Mouse (Mus musculus) liver, embryonic 16.5 days (tissue): ENCODE data around the gene Otud7a. TPM values are rescaled to one million over a fixed set of nuclear protein-coding genes. Genes with fewer than 3 reads are reported as not detected.
A peak's percentile ranks its signal among the peaks of the same experiment; 100 is the strongest.

ENCODE experiments used
- ATAC-seq: fragments of 200-750 bp; cut with Nextera tagmentation; 2 replicates; pipeline ENCODE4 v1.8.0; 2017; ENCODE audit warnings: low read depth, mild to moderate bottlenecking, moderate number of reproducible peaks, moderate library complexity
- H3K27ac ChIP-seq: fragments of 300-500 bp; sonication (generic); 2 replicates; pipeline ENCODE4 v1.5.1; 2014; ENCODE audit warnings: mild to moderate bottlenecking, low read length
- H3K27me3 ChIP-seq: fragments of 300-500 bp; sonication (generic); 2 replicates; pipeline ENCODE4 v1.6.1; 2014; ENCODE audit warnings: low read depth, low read length, mixed read lengths; ENCODE audit not compliant: control insufficient read depth, insufficient read depth
- H3K36me3 ChIP-seq: fragments of 300-500 bp; sonication (generic); 2 replicates; pipeline ENCODE4 v1.6.1; 2014; ENCODE audit warnings: mild to moderate bottlenecking; ENCODE audit not compliant: control insufficient read depth, insufficient read depth
- H3K4me1 ChIP-seq: fragments of 300-500 bp; sonication (generic); 2 replicates; pipeline ENCODE4 v1.6.1; 2014; ENCODE audit warnings: low read depth, low read length, mixed read lengths; ENCODE audit not compliant: control insufficient read depth
- H3K4me2 ChIP-seq: fragments of 300-500 bp; sonication (generic); 2 replicates; pipeline ENCODE4 v1.6.1; 2014; ENCODE audit warnings: low read depth, low read length, mixed read lengths
- H3K4me3 ChIP-seq: fragments of 300-500 bp; sonication (generic); 2 replicates; pipeline ENCODE4 v1.5.1; 2014; ENCODE audit warnings: low read depth, mild to moderate bottlenecking, low read length
- H3K9ac ChIP-seq: fragments of 300-500 bp; sonication (generic); 2 replicates; pipeline ENCODE4 v1.6.1; 2014; ENCODE audit warnings: low read depth, low read length
- H3K9me3 ChIP-seq: fragments of 300-500 bp; sonication (generic); replicated peaks from 2 replicates; pipeline ENCODE4 v1.6.1; 2016; ENCODE audit warnings: low read length; ENCODE audit not compliant: control insufficient read depth
- WGBS: fragments of 180-500 bp; shearing (Covaris S2); extraction: QIAGEN DNeasy Blood & Tissue Kit; methylation state at CpG from one replicate; pipeline ENCODE4 v1.1.7; 2014; ENCODE audit not compliant: insufficient replicate concordance; 5-methylcytosine and 5-hydroxymethylcytosine counted together
- polyA plus RNA-seq: library from polyadenylated mRNA; unstranded; fragments of >200 nt; fragmentation: Nextera tagmentation; extraction: Ambion mirVana; gene quantifications from 2 replicates; pipeline ENCODE4 v1.2.1, GENCODE M21; 2015

Otud7a gene
- polyA plus RNA-seq: not detected in 2 replicates

GRCm38 (mm10) chr7:63444484-63445345, at the start of gene Otud7a:
Gene Otud7a, plus strand, starts transcription at chr7:63444751.
- peak; percentile 39; the same call in 1 of the 2 replicates for ATAC-seq
- H3K27me3 ChIP-seq: peaks cover 23% of the 10 kb centered on the region
- no peaks in the 10 kb centered on the region for H3K9me3 ChIP-seq
- 1% methylated on average over 110 of the region's 123 CpGs for WGBS
- H3K4me2 ChIP-seq: peak within 1 kb of the TSS; percentile 58
- no peak within 1 kb of the TSS for H3K9ac ChIP-seq
- H3K4me1 ChIP-seq: no peaks in the 10 kb centered on the region
- peak within 1 kb of the TSS; percentile 52 for H3K4me3 ChIP-seq
- no peaks in the 10 kb centered on the region for H3K36me3 ChIP-seq
- H3K27ac ChIP-seq: no peak within 1 kb of the TSS

DNA sequence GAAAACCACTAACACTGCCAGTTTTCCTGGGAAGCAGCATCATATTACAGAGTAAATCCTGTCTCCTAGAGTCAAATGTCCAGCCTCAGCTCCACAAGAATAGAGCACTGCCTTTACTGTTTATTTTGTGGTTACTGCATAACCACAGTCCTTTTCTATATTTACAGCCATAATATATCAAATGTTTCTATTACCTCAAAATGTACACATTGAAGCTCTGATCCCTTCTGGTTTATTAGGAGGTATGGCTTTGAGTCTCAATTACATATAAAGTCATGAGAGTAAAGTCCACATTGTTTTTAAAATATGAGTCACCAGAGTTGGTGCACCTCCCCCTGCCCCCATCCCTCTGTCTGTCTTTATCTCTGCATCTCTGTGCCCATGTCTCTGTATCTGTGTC, 38.6 kb upstream of the Otud7a start:
- Histone ChIP-seq H3K4me2 (no peak overlapping the region), H3K27me3 (no peaks in the 10 kb centered on the region), H3K9ac (no peak overlapping the region), H3K9me3 (no peaks in the 10 kb centered on the region), H3K4me1 (no peaks in the 10 kb centered on the region), H3K27ac (no peak overlapping the region), H3K4me3 (no peak overlapping the region), H3K36me3 (no peaks in the 10 kb centered on the region)
- no peak for ATAC-seq

DNA sequence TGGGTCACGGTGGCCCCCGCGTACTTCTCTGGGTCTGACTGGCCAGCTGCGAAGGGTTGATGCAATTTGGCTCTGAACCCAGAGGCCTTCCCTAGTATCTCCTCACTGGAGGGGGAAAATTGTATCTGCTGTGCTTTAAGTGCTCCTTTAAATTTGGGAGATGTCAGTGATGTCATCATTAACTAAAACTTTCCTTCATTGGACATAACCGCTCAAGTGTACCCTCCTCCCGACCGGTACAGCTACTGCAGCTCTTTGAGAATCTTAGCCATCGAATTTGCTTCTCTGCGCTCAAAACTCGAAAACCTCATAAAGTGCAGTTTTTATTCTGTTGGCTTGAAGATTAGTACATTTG, 772 bp downstream of the Otud7a start:
- no peaks in the 10 kb centered on the region for H3K4me1 ChIP-seq
- peak overlapping the region; percentile 52 for H3K4me3 ChIP-seq
- WGBS: 19% methylated on average over 10 of the region's 10 CpGs
- no peak overlapping the region for H3K4me2 ChIP-seq
- H3K9me3 ChIP-seq: no peaks in the 10 kb centered on the region; the same call in 1 of the 2 replicates
- H3K27ac ChIP-seq: no peak overlapping the region
- H3K27me3 ChIP-seq: peaks cover 23% of the 10 kb centered on the region
- no peak for ATAC-seq
- no peaks in the 10 kb centered on the region for H3K36me3 ChIP-seq
- no peak overlapping the region for H3K9ac ChIP-seq

- no peak overlapping the region for H3K4me3 ChIP-seq
- H3K27me3 ChIP-seq: peaks cover 23% of the 10 kb centered on the region
- no peaks in the 10 kb centered on the region for H3K4me1 ChIP-seq
- no peaks in the 10 kb centered on the region for H3K36me3 ChIP-seq
- H3K9me3 ChIP-seq: no peaks in the 10 kb centered on the region; the same call in 1 of the 2 replicates
- H3K27ac ChIP-seq: no peak overlapping the region
- H3K9ac ChIP-seq: no peak overlapping the region
- no peak for ATAC-seq
- no peak overlapping the region for H3K4me2 ChIP-seq
- 8% methylated on average over 1 of the region's 1 CpGs for whole genome bisulfite sequencing
Observed at GRCm38 (mm10) chr7:63446951-63447350, 2.4 kb downstream of the Otud7a start.

DNA sequence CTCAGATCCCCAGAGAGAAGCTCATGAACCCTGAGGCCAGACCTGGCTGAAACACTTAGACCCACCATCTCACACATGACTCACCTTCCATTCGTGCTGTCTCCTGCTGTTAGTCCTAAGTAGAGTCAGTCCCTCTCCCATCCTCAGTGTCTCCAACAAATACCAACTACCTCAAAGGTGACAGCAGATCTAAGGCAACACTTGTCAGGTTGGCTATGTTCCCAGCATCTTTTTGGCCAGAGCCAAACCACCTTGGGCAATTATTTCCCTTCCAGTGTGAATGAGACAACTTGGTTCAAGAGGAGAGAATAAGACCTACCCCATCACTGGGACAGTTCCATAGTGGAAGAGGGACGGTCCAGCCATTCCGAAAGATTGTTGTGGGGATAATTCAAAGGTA, 10.7 kb downstream of the Otud7a start:
- Histone ChIP-seq H3K9me3 (no peaks in the 10 kb centered on the region; the same call in 1 of the 2 replicates), H3K4me3 (no peak overlapping the region), H3K27ac (no peak overlapping the region), H3K9ac (no peak overlapping the region), H3K4me2 (no peak overlapping the region), H3K27me3 (no peaks in the 10 kb centered on the region), H3K36me3 (no peaks in the 10 kb centered on the region), H3K4me1 (no peaks in the 10 kb centered on the region)
- WGBS: 54% methylated on average over 3 of the region's 3 CpGs
- no peak for ATAC-seq

DNA sequence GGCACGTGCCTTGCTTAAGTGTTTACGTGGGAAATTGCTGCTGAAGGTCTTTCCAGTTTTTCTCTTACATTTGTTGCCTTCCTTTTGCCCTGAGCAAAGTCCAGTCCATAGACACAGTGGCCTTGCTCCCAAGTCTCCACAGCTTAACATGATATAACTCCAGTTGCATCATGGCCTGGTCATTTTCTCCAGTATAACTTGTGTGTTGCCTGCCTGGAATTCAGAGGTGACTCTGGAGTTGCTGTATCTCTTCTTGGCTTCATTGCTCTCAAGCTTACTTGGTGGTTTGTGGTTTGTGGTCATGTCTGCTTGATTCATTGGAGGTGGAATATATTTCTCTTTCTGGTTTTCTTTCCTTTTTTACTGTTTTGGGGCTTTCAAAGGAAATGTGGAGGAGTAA, 17.7 kb downstream of the Otud7a start:
- H3K36me3 ChIP-seq: no peaks in the 10 kb centered on the region
- no peaks in the 10 kb centered on the region for H3K4me1 ChIP-seq
- WGBS: 36% methylated on average over 2 of the region's 2 CpGs
- no peak overlapping the region for H3K9ac ChIP-seq
- no peak overlapping the region for H3K4me2 ChIP-seq
- no peak overlapping the region for H3K27ac ChIP-seq
- ATAC-seq: no peak
- H3K9me3 ChIP-seq: no peaks in the 10 kb centered on the region
- no peak overlapping the region for H3K4me3 ChIP-seq
- H3K27me3 ChIP-seq: no peaks in the 10 kb centered on the region

- ATAC-seq: no peak
- Histone ChIP-seq H3K4me2 (no peak overlapping the region), H3K4me3 (no peak overlapping the region), H3K9me3 (no peaks in the 10 kb centered on the region), H3K9ac (no peak overlapping the region), H3K4me1 (no peaks in the 10 kb centered on the region), H3K36me3 (no peaks in the 10 kb centered on the region), H3K27me3 (no peaks in the 10 kb centered on the region), H3K27ac (no peak overlapping the region)
- WGBS: 50% methylated on average over 2 of the region's 2 CpGs
Observed at GRCm38 (mm10) chr7:63462684-63463083, 18.1 kb downstream of the Otud7a start.

DNA sequence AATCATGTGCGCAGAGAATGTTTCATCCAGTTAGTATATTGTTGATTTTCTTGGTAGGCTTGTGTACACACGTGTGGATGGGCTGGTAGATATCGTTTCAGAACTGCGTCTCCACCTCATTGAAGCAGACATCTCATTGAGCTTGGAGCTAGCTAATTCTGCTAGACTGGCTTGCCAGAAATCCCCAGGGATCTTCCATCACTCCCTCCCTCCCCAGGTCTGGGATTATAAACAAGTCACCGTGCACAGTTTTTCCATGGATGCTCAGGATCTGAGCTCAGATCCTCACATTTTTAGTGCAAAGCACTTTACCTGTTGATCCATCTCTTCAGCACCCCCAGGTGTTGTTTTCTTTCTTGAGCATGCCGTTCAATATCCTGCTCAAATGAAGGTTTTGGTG, 22.2 kb downstream of the Otud7a start:
- Histone ChIP-seq H3K4me2 (no peak overlapping the region), H3K4me3 (no peak overlapping the region), H3K27me3 (no peaks in the 10 kb centered on the region), H3K4me1 (no peaks in the 10 kb centered on the region), H3K36me3 (no peaks in the 10 kb centered on the region), H3K9me3 (no peaks in the 10 kb centered on the region), H3K9ac (no peak overlapping the region), H3K27ac (no peak overlapping the region)
- 66% methylated on average over 6 of the region's 6 CpGs for WGBS
- no peak for ATAC-seq

GRCm38 (mm10) chr7:63468258-63468657, 23.7 kb downstream of the Otud7a start:
- H3K4me2 ChIP-seq: no peak overlapping the region
- no peak overlapping the region for H3K4me3 ChIP-seq
- WGBS: 47% methylated on average over 3 of the region's 3 CpGs
- H3K27ac ChIP-seq: no peak overlapping the region
- H3K4me1 ChIP-seq: no peaks in the 10 kb centered on the region
- no peaks in the 10 kb centered on the region for H3K36me3 ChIP-seq
- no peak for ATAC-seq
- H3K27me3 ChIP-seq: no peaks in the 10 kb centered on the region
- no peak overlapping the region for H3K9ac ChIP-seq
- H3K9me3 ChIP-seq: no peaks in the 10 kb centered on the region
